Mouse (Mus musculus) CH12.LX (cell line): ENCODE results near the gene Sphkap.

Experiments
- CTCF ChIP-seq, 2 experiments: IDR thresholded peaks in 1 of 2; conservative IDR thresholded peaks in 1 of 2; 2 replicates each; pipeline ENCODE4 v1.5.1; 2011 to 2012; ENCODE audit warnings: low read depth in 2 of 2, low read length in 2 of 2, improper control_type of control experiment in 1 of 2, inconsistent platforms in 1 of 2, mild to moderate bottlenecking in 1 of 2, moderate library complexity in 1 of 2
- KAT2A ChIP-seq: IDR thresholded peaks from 2 replicates; pipeline ENCODE4 v1.6.1; 2012; ENCODE audit warnings: low read length, improper control_type of control experiment, inconsistent platforms; ENCODE audit not compliant: insufficient replicate concordance
- NELFE ChIP-seq: IDR thresholded peaks from 2 replicates; pipeline ENCODE4 v1.6.1; 2011; ENCODE audit warnings: low read depth, low read length, improper control_type of control experiment
- POLR2A ChIP-seq: IDR thresholded peaks from 2 replicates; pipeline ENCODE4 v1.6.1; 2011; ENCODE audit warnings: low read depth, mild to moderate bottlenecking, improper control_type of control experiment, low read length
- POLR2AphosphoS2 ChIP-seq: IDR thresholded peaks from 2 replicates; pipeline ENCODE4 v1.6.1; 2011; ENCODE audit warnings: low read depth, low read length, improper control_type of control experiment
- USF1 ChIP-seq: IDR thresholded peaks from 2 replicates; pipeline ENCODE4 v1.6.1; 2014; ENCODE audit warnings: low read depth, mild to moderate bottlenecking, inconsistent platforms, low read length, improper control_type of control experiment
- ZC3H11A ChIP-seq: IDR thresholded peaks from 2 replicates; pipeline ENCODE4 v1.6.1; 2012; ENCODE audit warnings: low read depth, mild to moderate bottlenecking, inconsistent platforms, low read length, improper control_type of control experiment

GRCm38 (mm10) chr1:83276637-83277036, 131.4 kb downstream of the Sphkap start:
- no peak for TF ChIP-seq KAT2A
- no peak for TF ChIP-seq USF1
- no peak for TF ChIP-seq ZC3H11A
- no peak for TF ChIP-seq POLR2A
- no peak for TF ChIP-seq NELFE
- TF ChIP-seq POLR2AphosphoS2, result no peak
- no peak for TF ChIP-seq CTCF (conservative IDR thresholded peaks at IDR 0.05 in 1 of 2, IDR thresholded peaks at IDR 0.05 in 1 of 2; ENCODE audit: low read depth in 2 of 2, low read length in 2 of 2)
